17 mouse cellular contexts compared by ENCODE assay signal in the genomic region with DNA sequence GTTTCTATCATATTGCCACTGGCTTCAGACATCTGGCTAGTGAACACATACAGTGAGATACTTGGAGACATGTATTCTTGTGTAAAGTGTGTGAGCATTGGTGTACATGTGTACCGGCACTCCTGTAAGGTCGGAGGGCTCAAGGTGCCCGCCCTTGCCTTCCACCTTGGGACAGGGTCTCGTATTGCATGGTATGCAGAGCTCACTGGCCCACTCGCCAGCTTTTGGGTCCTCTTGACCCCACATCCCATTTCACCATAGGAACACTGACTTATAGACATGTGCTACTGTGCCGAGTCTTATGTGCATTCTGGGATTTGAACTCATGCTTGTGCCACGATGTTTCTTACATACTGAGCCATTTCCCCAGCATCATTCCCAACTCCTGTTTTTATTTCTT.
"Had no signal": no experiment of that assay in that cellular context is flagged by ENCODE, and none has a peak within 500 bp of the region (broad histone marks: within the 10 kb centered on the region; RNA-seq: fewer than 3 reads in every experiment).

No protein-coding gene starts in this region.

- DNase-seq: lung, adult 18-20 months; lung, embryonic 14.5 days; lung, postnatal 14 days; lung, postnatal 36 days; retina, postnatal 1 day; right cerebral cortex, adult 18-20 months; right cerebral cortex, postnatal 25 days; thymus, adult 18-20 months; thymus, postnatal 14 days; thymus, postnatal 4 days had no signal

- H3K36me3 ChIP-seq: midbrain, embryonic 15.5 days had no signal

- H3K27ac ChIP-seq: liver, embryonic 12.5 days; liver, embryonic 14.5 days; midbrain, embryonic 10.5 days; midbrain, embryonic 13.5 days; midbrain, embryonic 15.5 days; neural tube, embryonic 12.5 days; stomach, embryonic 15.5 days had no signal

- H3K9ac ChIP-seq: liver, embryonic 12.5 days; liver, embryonic 14.5 days; lung, embryonic 14.5 days; midbrain, embryonic 13.5 days; midbrain, embryonic 15.5 days; neural tube, embryonic 12.5 days; stomach, embryonic 15.5 days had no signal

- H3K4me2 ChIP-seq: liver, embryonic 12.5 days; lung, embryonic 14.5 days; midbrain, embryonic 13.5 days; midbrain, embryonic 15.5 days; neural tube, embryonic 12.5 days; stomach, embryonic 15.5 days had no signal

- H3K27me3 ChIP-seq: liver, embryonic 12.5 days; midbrain, embryonic 13.5 days; midbrain, embryonic 15.5 days; neural tube, embryonic 12.5 days; stomach, embryonic 15.5 days had no signal

- H3K4me3 ChIP-seq: liver, embryonic 12.5 days; midbrain, embryonic 10.5 days; midbrain, embryonic 13.5 days; midbrain, embryonic 15.5 days; neural tube, embryonic 12.5 days; stomach, embryonic 15.5 days had no signal

- ATAC-seq: liver, embryonic 12.5 days; midbrain, embryonic 13.5 days; midbrain, embryonic 15.5 days had no signal

- H3K4me1 ChIP-seq: midbrain, embryonic 13.5 days; midbrain, embryonic 15.5 days; neural tube, embryonic 12.5 days; stomach, embryonic 15.5 days had no signal

- H3K9me3 ChIP-seq: liver, embryonic 12.5 days; midbrain, embryonic 10.5 days; midbrain, embryonic 13.5 days; midbrain, embryonic 15.5 days; neural tube, embryonic 12.5 days; stomach, embryonic 15.5 days had no signal
